Mouse (Mus musculus) limb, embryonic 11.5 days (tissue): ENCODE data around the gene Cox8a. TPM values are rescaled to one million over a fixed set of nuclear protein-coding genes. Genes with fewer than 3 reads are reported as not detected.
A peak's percentile ranks its signal among the peaks of the same experiment; 100 is the strongest.

ENCODE experiments used
- ATAC-seq: fragments of 200-750 bp; cut with Nextera tagmentation; 2 replicates; pipeline ENCODE4 v1.8.0; 2017; ENCODE audit warnings: low read depth; ENCODE audit not compliant: insufficient number of reproducible peaks, low FRiP score, low TSS enrichment
- DNase-seq: peaks from one replicate; pipeline ENCODE4 v3.0.0-alpha.2; 2015; ENCODE audit warnings: low spot score
- H3K27ac ChIP-seq: fragments of 300-500 bp; sonication (generic); replicated peaks from 2 replicates; pipeline ENCODE4 v1.5.1; 2014; ENCODE audit warnings: low read depth, mild to moderate bottlenecking, low read length
- H3K27me3 ChIP-seq: fragments of 300-500 bp; sonication (generic); 2 replicates; pipeline ENCODE4 v1.6.1; 2014; ENCODE audit warnings: mild to moderate bottlenecking, low read length, mixed read lengths; ENCODE audit not compliant: control insufficient read depth, insufficient read depth
- H3K36me3 ChIP-seq: fragments of 300-500 bp; sonication (generic); 2 replicates; pipeline ENCODE4 v1.6.1; 2014; ENCODE audit warnings: mild to moderate bottlenecking, low read length, moderate library complexity, mixed read lengths; ENCODE audit not compliant: control insufficient read depth, insufficient read depth
- H3K4me1 ChIP-seq: fragments of 300-500 bp; sonication (generic); 2 replicates; pipeline ENCODE4 v1.6.1; 2014; ENCODE audit warnings: low read length, mixed read lengths; ENCODE audit not compliant: control insufficient read depth, insufficient read depth
- H3K4me2 ChIP-seq: fragments of 300-500 bp; sonication (generic); 2 replicates; pipeline ENCODE4 v1.6.1; 2014; ENCODE audit warnings: low read depth, mild to moderate bottlenecking, moderate library complexity; ENCODE audit not compliant: severe bottlenecking
- H3K4me3 ChIP-seq: fragments of 300-500 bp; sonication (generic); 2 replicates; pipeline ENCODE4 v1.5.1; 2014; ENCODE audit warnings: low read depth, low read length
- H3K9ac ChIP-seq: fragments of 300-500 bp; sonication (generic); 2 replicates; pipeline ENCODE4 v1.6.1; 2014; ENCODE audit warnings: mild to moderate bottlenecking, low read length
- H3K9me3 ChIP-seq: fragments of 300-500 bp; sonication (generic); 2 replicates; pipeline ENCODE4 v1.6.1; 2016; ENCODE audit warnings: low read length; ENCODE audit not compliant: control insufficient read depth
- WGBS: fragments of 180-500 bp; shearing (Covaris S2); extraction: QIAGEN DNeasy Blood & Tissue Kit; methylation state at CpG from one replicate; pipeline ENCODE4 v1.1.7; 2014; 5-methylcytosine and 5-hydroxymethylcytosine counted together
- polyA plus RNA-seq: library from polyadenylated mRNA; unstranded; fragments of >200 nt; fragmentation: Nextera tagmentation; extraction: Ambion mirVana; gene quantifications from 2 replicates; pipeline ENCODE4 v1.2.1, GENCODE M21; 2014

Gene Cox8a
- polyA plus RNA-seq, 1 experiment from 2014 or later = 830 TPM

DNA sequence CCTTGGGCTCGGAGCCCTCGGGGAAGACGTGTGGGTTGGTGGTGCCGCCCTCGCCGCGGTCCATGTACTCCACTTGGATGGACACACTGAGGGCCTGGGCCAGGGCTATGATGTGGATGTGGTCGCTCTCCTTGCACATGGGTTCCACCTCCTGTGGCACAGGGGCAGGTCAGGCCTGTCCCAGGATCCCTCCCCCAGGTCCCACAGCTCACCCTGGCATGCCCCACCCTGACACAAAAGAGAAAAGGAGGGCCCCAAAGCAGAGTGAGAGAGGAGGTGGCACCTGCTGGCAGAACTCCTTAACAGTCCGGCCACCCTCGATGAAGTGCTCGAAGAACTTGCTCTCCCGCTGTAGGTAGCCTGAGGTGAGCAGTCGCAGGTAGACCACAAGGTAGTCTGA, 18.3 kb downstream of the Cox8a start:
- Histone ChIP-seq H3K4me1 (peaks cover 14% of the 10 kb centered on the region), H3K27me3 (no peaks in the 10 kb centered on the region), H3K9ac (no peak overlapping the region), H3K9me3 (no peaks in the 10 kb centered on the region), H3K27ac (no peak overlapping the region), H3K36me3 (peaks cover 43% of the 10 kb centered on the region), H3K4me2 (no peak overlapping the region), H3K4me3 (no peak overlapping the region)
- WGBS = 97% methylated on average over 13 of the region's 13 CpGs
- ATAC-seq (no peak), DNase-seq (no peak)

DNA sequence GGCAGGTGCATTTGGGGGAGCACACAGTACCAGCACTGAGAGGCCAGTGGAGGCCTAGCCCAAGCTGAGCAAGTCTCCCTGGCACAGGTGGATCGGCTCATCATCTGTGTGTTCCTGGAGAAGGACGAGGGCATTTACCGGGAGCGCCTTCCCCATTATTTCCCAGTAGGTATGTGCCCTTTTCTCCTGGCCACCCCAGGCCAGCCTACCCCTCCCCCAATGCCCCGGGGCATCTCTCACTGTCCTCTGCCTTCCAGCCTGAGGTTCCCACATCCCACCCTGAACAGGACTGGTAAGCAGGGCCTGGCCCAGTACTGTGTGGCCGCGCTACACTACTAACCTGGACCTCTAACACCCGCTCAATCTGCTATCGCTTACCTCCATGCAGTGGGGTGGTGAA, 20.0 kb downstream of the Cox8a start:
- no peak overlapping the region for H3K9ac ChIP-seq
- H3K4me2 ChIP-seq = no peak overlapping the region
- no peak overlapping the region for H3K27ac ChIP-seq
- ATAC-seq = peak; percentile 41; the same call in 1 of the 2 replicates
- peaks cover 15% of the 10 kb centered on the region for H3K4me1 ChIP-seq
- H3K36me3 ChIP-seq = peaks cover 31% of the 10 kb centered on the region
- H3K4me3 ChIP-seq = no peak overlapping the region
- no peaks in the 10 kb centered on the region for H3K9me3 ChIP-seq
- H3K27me3 ChIP-seq = no peaks in the 10 kb centered on the region
- peak; percentile 32 for DNase-seq
- 84% methylated on average over 9 of the region's 9 CpGs for WGBS

DNA sequence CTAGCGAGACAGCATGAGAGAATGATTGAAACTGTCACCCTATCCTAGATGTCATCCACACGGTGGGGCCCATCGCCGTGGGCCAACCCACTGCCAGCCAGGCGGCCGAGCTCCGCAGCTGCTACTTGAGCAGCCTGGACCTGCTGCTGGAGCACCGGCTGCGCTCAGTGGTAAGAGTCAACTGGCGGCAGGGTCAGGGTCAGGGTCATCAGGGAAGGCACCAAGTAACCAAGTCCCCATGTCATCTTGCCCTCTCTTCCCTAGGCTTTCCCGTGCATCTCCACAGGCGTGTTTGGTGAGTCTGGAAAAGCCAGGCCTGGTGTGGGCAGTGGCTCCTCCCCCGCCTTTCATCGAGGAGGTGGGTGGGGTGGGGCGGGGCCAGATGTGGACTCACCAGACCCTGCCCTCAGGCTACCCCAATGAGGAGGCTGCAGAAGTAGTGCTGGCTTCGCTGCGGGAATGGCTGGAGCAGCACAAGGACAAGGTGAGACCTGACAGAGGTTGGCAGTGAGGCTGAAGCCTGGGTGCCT, 20.6 kb downstream of the Cox8a start:
- 14% methylated on average over 17 of the region's 17 CpGs for WGBS
- H3K9ac ChIP-seq = no peak overlapping the region
- no peaks in the 10 kb centered on the region for H3K27me3 ChIP-seq
- H3K9me3 ChIP-seq = no peaks in the 10 kb centered on the region
- DNase-seq = peak; percentile 79
- no peak overlapping the region for H3K27ac ChIP-seq
- no peak overlapping the region for H3K4me3 ChIP-seq
- H3K4me1 ChIP-seq = peaks cover 16% of the 10 kb centered on the region
- 0 out of 2 replicates have a peak overlapping the region, but pooled peaks have one; percentile 20 for H3K4me2 ChIP-seq
- H3K36me3 ChIP-seq = peaks cover 28% of the 10 kb centered on the region
- peak; percentile 67 for ATAC-seq

GRCm38 (mm10) chr19:7195900-7196728, 21.3 kb downstream of the Cox8a start:
- ATAC-seq = peak; percentile 27; the same call in 1 of the 2 replicates
- Histone ChIP-seq H3K9ac (no peak overlapping the region), H3K4me1 (peaks cover 18% of the 10 kb centered on the region), H3K4me3 (no peak overlapping the region), H3K36me3 (peaks cover 27% of the 10 kb centered on the region), H3K27ac (no peak overlapping the region), H3K27me3 (no peaks in the 10 kb centered on the region), H3K9me3 (no peaks in the 10 kb centered on the region), H3K4me2 (no peak overlapping the region; the same call in 1 of the 2 replicates)
- peak; percentile 82 for DNase-seq
- WGBS = 16% methylated on average over 33 of the region's 33 CpGs

DNA sequence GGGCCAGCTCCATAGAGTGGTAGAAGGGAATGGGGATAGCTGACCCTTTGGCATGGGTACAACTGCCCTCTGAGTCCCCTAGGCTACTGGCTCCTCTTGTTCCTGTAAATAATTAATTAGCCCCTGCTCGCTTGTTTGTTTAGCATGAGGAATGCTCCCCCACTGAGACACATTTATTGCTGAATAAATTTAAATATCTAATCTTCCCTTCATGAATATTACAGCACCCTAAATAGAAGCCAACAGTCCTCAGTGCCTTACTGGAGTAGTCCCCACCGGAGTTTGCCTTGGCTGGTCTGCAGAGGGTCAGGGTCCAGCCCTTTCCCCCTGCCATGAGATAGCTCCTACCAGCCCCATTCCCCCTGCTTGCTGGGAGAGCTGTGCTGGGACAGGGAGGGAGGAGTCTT, 24.9 kb downstream of the Cox8a start:
- Histone ChIP-seq H3K4me2 (no peak overlapping the region), H3K36me3 (no peaks in the 10 kb centered on the region), H3K9ac (no peak overlapping the region), H3K4me1 (peaks cover 14% of the 10 kb centered on the region), H3K4me3 (no peak overlapping the region), H3K27me3 (peaks cover 4% of the 10 kb centered on the region; the same call in 1 of the 2 replicates), H3K9me3 (no peaks in the 10 kb centered on the region), H3K27ac (no peak overlapping the region)
- DNase-seq (no peak), ATAC-seq (no peak)
- WGBS = 56% methylated on average over 2 of the region's 2 CpGs

- peaks cover 4% of the 10 kb centered on the region; the same call in 1 of the 2 replicates for H3K27me3 ChIP-seq
- 41% methylated on average over 6 of the region's 6 CpGs for WGBS
These were observed 25.8 kb downstream of the Cox8a start for GRCm38 (mm10) chr19:7191639-7192038.

GRCm38 (mm10) chr19:7190986-7191385, 26.4 kb downstream of the Cox8a start:
- H3K36me3 ChIP-seq = no peaks in the 10 kb centered on the region
- H3K4me1 ChIP-seq = peaks cover 14% of the 10 kb centered on the region
- H3K27ac ChIP-seq = no peak overlapping the region
- H3K9me3 ChIP-seq = no peaks in the 10 kb centered on the region
- H3K4me3 ChIP-seq = no peak overlapping the region
- no peak overlapping the region for H3K4me2 ChIP-seq
- DNase-seq (no peak), ATAC-seq (no peak)
- 58% methylated on average over 5 of the region's 5 CpGs for WGBS
- no peak overlapping the region for H3K9ac ChIP-seq
- peaks cover 10% of the 10 kb centered on the region for H3K27me3 ChIP-seq

More at GRCm38 (mm10) chr19:7191639-7192038, 25.8 kb downstream of the Cox8a start:
- ATAC-seq (no peak), DNase-seq (no peak)
- Histone ChIP-seq H3K9me3 (no peaks in the 10 kb centered on the region), H3K9ac (no peak overlapping the region), H3K4me2 (no peak overlapping the region), H3K27ac (no peak overlapping the region), H3K36me3 (no peaks in the 10 kb centered on the region), H3K4me1 (peaks cover 11% of the 10 kb centered on the region), H3K4me3 (no peak overlapping the region)

GRCm38 (mm10) chr19:7189026-7189425, 28.4 kb downstream of the Cox8a start:
- Histone ChIP-seq H3K36me3 (no peaks in the 10 kb centered on the region), H3K9ac (no peak overlapping the region), H3K4me1 (peaks cover 26% of the 10 kb centered on the region), H3K9me3 (no peaks in the 10 kb centered on the region), H3K27ac (no peak overlapping the region), H3K27me3 (peaks cover 17% of the 10 kb centered on the region), H3K4me3 (no peak overlapping the region), H3K4me2 (no peak overlapping the region)
- DNase-seq = no peak
- 79% methylated on average over 4 of the region's 4 CpGs for WGBS
- no peak for ATAC-seq
